Mouse (Mus musculus): ENCODE data around the gene Ak3.
"Not testable (repeated sequence)": the region's sequence is repeated elsewhere in the genome, so short reads cannot be mapped to it uniquely, and the experiment has no call there.

Gene Ak3

GRCm38 (mm10) chr19:29042143-29042542, 5.6 kb downstream of the Ak3 start:
- DNase-seq: no peak

- no peak for DNase-seq
These were observed 7.6 kb downstream of the Ak3 start for GRCm38 (mm10) chr19:29040206-29040605.

DNA sequence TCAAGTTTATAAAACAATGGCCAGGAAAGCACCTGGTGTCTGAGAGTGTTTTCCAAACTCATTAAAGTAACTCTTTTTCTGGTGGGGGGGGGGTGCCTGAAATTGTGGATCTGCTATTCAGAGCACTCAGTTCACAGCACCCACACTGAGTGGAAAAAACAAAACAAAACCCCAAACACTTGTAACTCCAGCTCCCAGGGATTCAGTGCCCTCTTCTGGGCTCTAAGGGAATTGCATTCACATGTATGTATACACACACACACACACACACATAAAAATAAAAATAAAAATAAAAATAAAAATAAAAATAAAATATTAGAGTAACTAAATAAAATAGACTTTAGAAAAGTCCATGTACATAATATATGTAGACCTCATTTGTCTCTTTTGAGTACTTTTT, 8.4 kb downstream of the Ak3 start:
- DNase-seq: no peak

DNA sequence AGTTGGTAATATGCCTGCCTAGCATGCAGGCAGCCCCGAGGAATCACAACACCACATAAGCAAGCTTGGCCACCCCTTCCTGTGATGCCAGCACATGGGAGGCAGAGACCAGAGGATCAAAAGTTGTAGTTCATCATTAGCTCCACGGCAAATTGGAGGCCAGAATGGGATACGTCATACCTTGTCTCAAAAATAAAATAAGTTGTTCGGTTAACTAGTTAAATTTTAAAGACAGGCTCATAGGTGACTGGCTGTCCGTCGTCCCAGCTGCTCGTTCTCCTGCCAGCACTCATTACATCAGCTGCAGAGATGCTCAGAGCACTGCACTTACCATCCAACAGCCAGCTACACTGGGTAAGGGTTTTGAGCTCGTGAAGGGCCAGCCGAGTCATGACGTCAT, 10.2 kb downstream of the Ak3 start:
- no peak for DNase-seq

- DNase-seq: no peak
These were observed 10.7 kb downstream of the Ak3 start for GRCm38 (mm10) chr19:29037026-29037425.

DNA sequence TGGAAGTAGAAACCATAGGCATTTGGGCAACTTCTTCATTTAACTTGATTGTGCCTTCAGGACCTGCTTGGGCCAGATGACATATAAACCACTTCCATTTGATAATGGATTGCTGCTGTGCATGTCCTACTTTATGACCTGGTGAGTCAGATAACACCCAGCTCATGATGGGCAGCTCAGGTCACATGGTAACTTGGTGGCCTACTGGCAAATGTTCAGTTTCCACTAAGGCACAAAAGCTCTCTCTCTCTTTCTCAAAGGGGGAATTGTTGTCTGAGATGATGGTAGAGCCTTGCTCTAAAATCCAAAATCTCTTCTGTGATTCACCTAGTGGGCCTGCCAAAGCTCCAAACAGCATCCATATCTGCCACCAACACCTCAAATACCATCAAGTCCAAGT, 15.1 kb downstream of the Ak3 start:
- no peak for DNase-seq

GRCm38 (mm10) chr19:29031788-29032187, 16.0 kb downstream of the Ak3 start:
- no peak for DNase-seq

- peak; percentile 34 for DNase-seq
These were observed 23.3 kb downstream of the Ak3 start for GRCm38 (mm10) chr19:29024391-29024947.

DNA sequence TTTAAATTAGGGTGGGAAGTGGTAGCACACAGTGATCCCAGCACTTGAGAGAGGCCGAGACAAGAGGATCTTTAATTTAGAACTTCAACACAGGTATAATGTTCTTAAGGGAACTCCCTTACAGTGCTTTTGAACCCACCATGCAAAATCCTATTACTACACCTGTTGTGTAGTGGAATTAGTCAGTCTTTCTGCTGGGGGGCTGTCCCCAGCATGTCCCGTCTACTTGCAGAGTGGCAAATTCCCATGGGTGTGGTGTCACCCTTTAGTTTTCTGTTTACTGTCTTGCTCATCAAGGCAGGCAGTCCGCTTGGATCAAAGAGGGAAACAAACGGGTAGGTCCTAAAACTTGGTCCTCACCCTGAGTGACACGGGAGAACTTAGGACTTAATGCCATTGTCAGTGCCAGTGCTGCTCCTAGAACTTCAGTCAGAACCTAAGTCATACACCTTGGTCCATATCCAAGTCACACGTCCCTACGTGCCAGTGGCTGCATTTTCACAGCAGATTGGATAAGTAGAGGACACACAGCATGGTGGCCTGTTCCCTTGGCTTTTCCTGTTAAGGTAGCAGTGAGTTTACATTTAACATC, 25.9 kb downstream of the Ak3 start:
- no peak for DNase-seq

GRCm38 (mm10) chr19:29019647-29020046, 28.1 kb downstream of the Ak3 start:
- DNase-seq: no peak

- DNase-seq: no peak
These were observed 31.0 kb downstream of the Ak3 start for GRCm38 (mm10) chr19:29016786-29017185.

DNA sequence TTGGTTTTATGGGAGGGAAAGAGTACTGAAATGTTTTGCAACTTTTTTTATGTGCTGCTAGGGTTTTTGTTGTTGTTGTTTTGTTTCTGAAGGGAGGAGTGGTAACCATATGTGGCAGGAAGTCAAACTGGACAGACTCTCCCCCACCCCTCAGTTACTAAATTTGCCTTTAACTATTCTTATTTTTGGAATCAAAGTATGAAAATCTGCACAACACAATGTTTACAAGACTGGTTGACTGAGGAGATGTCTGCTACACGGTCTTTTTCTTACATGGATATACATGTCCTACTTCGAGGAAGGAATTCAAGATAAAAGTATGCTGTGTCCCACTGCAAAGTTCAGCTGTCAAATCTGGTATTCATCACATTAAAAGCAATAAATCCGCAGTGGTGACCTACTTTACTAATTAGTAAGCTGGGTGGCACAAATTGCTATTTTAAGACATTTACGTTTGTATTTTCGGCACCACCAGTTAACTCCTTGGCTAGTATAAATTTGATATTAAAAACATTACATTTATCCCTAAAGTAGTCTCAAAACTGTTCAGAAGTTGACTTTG, 31.5 kb downstream of the Ak3 start:
- DNase-seq: peak; percentile 38

- DNase-seq: no peak
These were observed 32.2 kb downstream of the Ak3 start for GRCm38 (mm10) chr19:29015410-29016203.

DNA sequence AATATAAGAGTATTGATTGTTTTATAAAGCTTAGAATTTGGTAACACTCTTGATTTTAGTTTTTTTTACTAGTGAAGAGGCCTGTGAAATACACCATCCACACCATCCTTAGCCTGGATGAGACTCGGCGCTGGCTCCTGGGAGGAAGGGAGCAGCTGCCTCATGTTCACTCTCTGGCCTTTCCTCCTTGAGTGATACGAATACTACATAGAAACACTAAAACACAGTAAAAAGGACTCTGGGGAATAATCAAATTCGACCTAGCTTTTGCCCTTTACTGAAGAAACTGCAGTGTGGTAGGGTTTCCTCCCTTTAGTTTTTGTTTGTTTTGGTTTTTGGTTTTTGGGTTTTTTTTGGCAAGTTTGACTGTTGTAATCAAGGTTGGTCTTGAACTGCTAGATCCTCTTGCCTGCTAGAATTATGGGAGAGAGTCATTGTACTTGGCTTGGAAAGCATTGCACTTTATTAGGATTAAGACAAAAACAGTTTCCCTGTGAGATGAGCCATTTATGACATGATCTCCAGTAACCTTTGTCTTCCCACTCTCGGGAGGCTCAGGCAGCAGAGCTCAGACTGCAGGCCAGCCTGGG, 33.2 kb downstream of the Ak3 start:
- peak; percentile 40 for DNase-seq

GRCm38 (mm10) chr19:29011355-29011990, 36.3 kb downstream of the Ak3 start:
- no peak for DNase-seq

GRCm38 (mm10) chr19:29009046-29009445, 38.7 kb downstream of the Ak3 start:
- no peak for DNase-seq

GRCm38 (mm10) chr19:29008069-29008706, 39.6 kb downstream of the Ak3 start:
- DNase-seq: no peak

DNA sequence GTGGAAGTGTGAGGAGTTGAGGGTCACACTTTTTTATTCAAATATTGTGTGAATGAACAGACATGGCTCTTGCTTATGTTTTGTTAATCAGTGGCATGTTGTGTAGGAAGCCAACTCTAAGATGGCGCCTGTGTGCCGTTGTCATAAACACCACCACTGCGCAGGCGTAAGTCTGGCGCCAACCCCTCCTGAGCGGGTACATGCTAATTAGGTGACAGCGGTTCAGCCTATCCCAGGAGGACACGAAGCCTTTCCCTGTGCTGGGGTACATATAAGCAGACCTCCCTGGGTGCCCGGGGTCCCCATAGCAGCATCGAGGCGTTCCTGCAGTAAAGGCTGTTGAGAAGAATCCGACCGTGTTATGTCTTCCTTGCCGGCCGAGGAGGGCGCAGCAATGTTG, 47.4 kb downstream of the Ak3 start:
- DNase-seq: not testable (repeated sequence)

- no peak for DNase-seq
These were observed 49.7 kb downstream of the Ak3 start for GRCm38 (mm10) chr19:28997976-28998630.

DNA sequence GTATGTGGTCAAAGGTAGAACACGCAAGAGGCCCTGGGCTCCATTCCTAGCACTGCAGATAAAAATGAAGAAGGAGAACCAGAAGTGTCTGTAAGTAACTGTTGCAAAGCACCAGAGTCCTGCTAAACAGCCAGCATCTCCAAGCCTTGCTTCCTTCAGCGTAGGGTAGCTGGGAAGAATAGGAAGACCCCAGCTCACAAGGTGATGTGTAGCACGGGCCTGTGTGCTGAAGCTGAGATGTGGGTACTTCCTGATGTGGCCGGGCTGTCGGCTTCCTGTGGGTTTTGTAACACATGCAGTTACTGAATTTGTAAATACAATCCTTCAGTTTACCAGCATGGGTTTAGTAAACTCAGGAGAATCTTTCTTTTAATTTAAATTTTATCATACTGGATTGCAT, 52.4 kb downstream of the Ak3 start:
- DNase-seq: no peak

GRCm38 (mm10) chr19:28994870-28995269, 52.9 kb downstream of the Ak3 start:
- DNase-seq: no peak

GRCm38 (mm10) chr19:28991391-28991790, 56.4 kb downstream of the Ak3 start:
- DNase-seq: no peak
